Mouse (Mus musculus): ENCODE measurements around the gene Olfr788.

DNA sequence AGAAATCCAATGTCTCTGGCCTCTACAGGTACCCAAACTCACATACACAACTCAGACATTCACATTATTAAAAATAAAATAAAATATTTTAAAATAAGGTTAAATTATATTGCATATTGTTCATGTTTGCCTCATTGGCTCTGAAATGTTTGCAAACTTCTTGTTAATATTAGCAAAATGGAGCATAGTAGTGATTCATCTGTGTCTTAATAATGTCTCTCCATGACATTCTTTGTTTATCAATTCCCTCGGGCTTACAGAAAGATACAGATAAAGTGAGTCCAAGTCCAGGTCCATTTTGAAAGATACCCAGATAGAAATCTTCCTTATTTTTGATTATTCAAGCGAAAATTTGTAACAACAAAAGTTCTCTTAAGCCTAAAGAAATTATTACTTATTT lies 13.7 kb downstream of the Olfr788 start, which contains the start of gene Olfr789:
- TF ChIP-seq CTCF (IDR thresholded peaks at IDR 0.05; ENCODE audit: insufficient read depth, low read depth, low read length) (no peak), POLR2A (IDR thresholded peaks at IDR 0.05; ENCODE audit: insufficient read depth, low read depth, low read length) (no peak)
